Mouse (Mus musculus) G1E (cell line): Measurements from ENCODE around the gene Tnpo1.

Experiments
- CTCF ChIP-seq: IDR thresholded peaks from 2 replicates; pipeline ENCODE4 v1.5.1; 2012; ENCODE audit warnings: low read depth, low read length, inconsistent platforms, mixed read lengths
- GATA1 ChIP-seq: IDR thresholded peaks from 2 replicates; pipeline ENCODE4 v1.6.1; 2012; ENCODE audit warnings: borderline replicate concordance, low read length, inconsistent platforms, mixed read lengths
- POLR2AphosphoS5 ChIP-seq: IDR thresholded peaks from 2 replicates; pipeline ENCODE4 v1.6.1; 2012; ENCODE audit warnings: low read depth, low read length, inconsistent platforms; ENCODE audit not compliant: insufficient replicate concordance
- TAL1 ChIP-seq: conservative IDR thresholded peaks from 2 replicates; pipeline ENCODE4 v1.6.1; 2012; ENCODE audit warnings: low read depth, low read length, inconsistent platforms, mixed read lengths

GRCm38 (mm10) chr13:98881991-98882390, 44.2 kb downstream of the Tnpo1 start:
- TF ChIP-seq CTCF (no peak), TAL1 (no peak), GATA1 (no peak), POLR2AphosphoS5 (no peak)
